Mouse (Mus musculus) stomach, embryonic 15.5 days (tissue): Measurements from ENCODE around the gene Mdga1. TPM values are rescaled to one million over a fixed set of nuclear protein-coding genes. Genes with fewer than 3 reads are reported as not detected.

Source experiments
- ATAC-seq: fragments of 200-750 bp; cut with Nextera tagmentation; 2 replicates; pipeline ENCODE4 v1.8.0; 2017; ENCODE audit warnings: low read depth, moderate number of reproducible peaks, moderate TSS enrichment; ENCODE audit not compliant: insufficient read depth, low FRiP score
- H3K27ac ChIP-seq: fragments of 300-500 bp; sonication (generic); 2 replicates; pipeline ENCODE4 v1.5.1; 2015; ENCODE audit warnings: mild to moderate bottlenecking, inconsistent platforms
- H3K27me3 ChIP-seq: fragments of 300-500 bp; sonication (generic); replicated peaks from 2 replicates; pipeline ENCODE4 v1.6.1; 2015; ENCODE audit warnings: inconsistent platforms
- H3K36me3 ChIP-seq: fragments of 300-500 bp; sonication (generic); 2 replicates; pipeline ENCODE4 v1.6.1; 2015; ENCODE audit warnings: inconsistent platforms
- H3K4me1 ChIP-seq: fragments of 300-500 bp; sonication (generic); 2 replicates; pipeline ENCODE4 v1.6.1; 2015; ENCODE audit warnings: inconsistent platforms
- H3K4me2 ChIP-seq: fragments of 300-500 bp; sonication (generic); 2 replicates; pipeline ENCODE4 v1.6.1; 2015; ENCODE audit warnings: mild to moderate bottlenecking, inconsistent platforms
- H3K4me3 ChIP-seq: fragments of 300-500 bp; sonication (generic); replicated peaks from 2 replicates; pipeline ENCODE4 v1.5.1; 2015; ENCODE audit warnings: inconsistent platforms
- H3K9ac ChIP-seq: fragments of 300-500 bp; sonication (generic); 2 replicates; pipeline ENCODE4 v1.6.1; 2015; ENCODE audit warnings: inconsistent platforms
- H3K9me3 ChIP-seq: fragments of 300-500 bp; sonication (generic); 2 replicates; pipeline ENCODE4 v1.6.1; 2016; ENCODE audit warnings: inconsistent platforms
- WGBS: fragments of 180-500 bp; shearing (Covaris S2); methylation state at CpG from one replicate; pipeline ENCODE4 v1.1.7; 2015; 5-methylcytosine and 5-hydroxymethylcytosine counted together
- polyA plus RNA-seq: library from polyadenylated mRNA; unstranded; fragments of >200 nt; fragmentation: Nextera tagmentation; extraction: Ambion mirVana; gene quantifications from 2 replicates; pipeline ENCODE4 v1.2.1, GENCODE M21; 2015

Mdga1 gene
- polyA plus RNA-seq, 1 experiment from 2014 or later = 3.6 TPM

GRCm38 (mm10) chr17:29939011-29939410 is 30.9 kb downstream of the Mdga1 start:
- 78% methylated on average over 5 of the region's 5 CpGs for WGBS

GRCm38 (mm10) chr17:29937350-29937781 is 32.5 kb downstream of the Mdga1 start:
- no peak for ATAC-seq
- H3K27me3 ChIP-seq = no peaks in the 10 kb centered on the region
- H3K9me3 ChIP-seq = no peaks in the 10 kb centered on the region
- H3K27ac ChIP-seq = no peak overlapping the region
- no peaks in the 10 kb centered on the region for H3K36me3 ChIP-seq
- no peaks in the 10 kb centered on the region for H3K4me1 ChIP-seq
- 83% methylated on average over 9 of the region's 9 CpGs for WGBS
- no peak overlapping the region for H3K4me3 ChIP-seq
- no peak overlapping the region for H3K4me2 ChIP-seq
- H3K9ac ChIP-seq = no peak overlapping the region

More at GRCm38 (mm10) chr17:29939011-29939410, 30.9 kb downstream of the Mdga1 start:
- H3K27ac ChIP-seq = no peak overlapping the region
- no peaks in the 10 kb centered on the region for H3K9me3 ChIP-seq
- no peaks in the 10 kb centered on the region for H3K27me3 ChIP-seq
- no peak overlapping the region for H3K9ac ChIP-seq
- no peak overlapping the region for H3K4me2 ChIP-seq
- no peak for ATAC-seq
- H3K4me3 ChIP-seq = no peak overlapping the region
- no peaks in the 10 kb centered on the region for H3K36me3 ChIP-seq
- H3K4me1 ChIP-seq = no peaks in the 10 kb centered on the region

- H3K27me3 ChIP-seq = no peaks in the 10 kb centered on the region; the same call in 1 of the 2 replicates
- H3K4me2 ChIP-seq = no peak overlapping the region
- H3K27ac ChIP-seq = no peak overlapping the region
- no peak overlapping the region for H3K9ac ChIP-seq
- WGBS = 82% methylated on average over 12 of the region's 12 CpGs
- H3K9me3 ChIP-seq = no peaks in the 10 kb centered on the region
- no peak overlapping the region for H3K4me3 ChIP-seq
- H3K36me3 ChIP-seq = no peaks in the 10 kb centered on the region
- no peak for ATAC-seq
- H3K4me1 ChIP-seq = peaks cover 6% of the 10 kb centered on the region; the same call in 1 of the 2 replicates
Observed at GRCm38 (mm10) chr17:29934133-29934851, 35.6 kb downstream of the Mdga1 start.

GRCm38 (mm10) chr17:29932753-29933152 is 37.1 kb downstream of the Mdga1 start:
- ATAC-seq = no peak
- no peaks in the 10 kb centered on the region; the same call in 1 of the 2 replicates for H3K27me3 ChIP-seq
- H3K36me3 ChIP-seq = no peaks in the 10 kb centered on the region
- H3K4me1 ChIP-seq = peaks cover 7% of the 10 kb centered on the region; the same call in 1 of the 2 replicates
- H3K9ac ChIP-seq = no peak overlapping the region
- no peak overlapping the region for H3K4me2 ChIP-seq
- no peak overlapping the region for H3K4me3 ChIP-seq
- no peaks in the 10 kb centered on the region for H3K9me3 ChIP-seq
- 72% methylated on average over 6 of the region's 6 CpGs for WGBS
- H3K27ac ChIP-seq = no peak overlapping the region

- Histone ChIP-seq H3K4me1 (peaks cover 7% of the 10 kb centered on the region; the same call in 1 of the 2 replicates), H3K27ac (no peak overlapping the region), H3K4me3 (no peak overlapping the region), H3K36me3 (no peaks in the 10 kb centered on the region), H3K4me2 (no peak overlapping the region), H3K9ac (no peak overlapping the region), H3K9me3 (no peaks in the 10 kb centered on the region), H3K27me3 (no peaks in the 10 kb centered on the region; the same call in 1 of the 2 replicates)
- no peak for ATAC-seq
- 81% methylated on average over 31 of the region's 31 CpGs for WGBS
Observed at GRCm38 (mm10) chr17:29931224-29931945, 38.5 kb downstream of the Mdga1 start.

- Histone ChIP-seq H3K9ac (no peak overlapping the region), H3K36me3 (no peaks in the 10 kb centered on the region), H3K4me1 (peaks cover 7% of the 10 kb centered on the region; the same call in 1 of the 2 replicates), H3K9me3 (no peaks in the 10 kb centered on the region), H3K4me3 (no peak overlapping the region), H3K27me3 (no peaks in the 10 kb centered on the region; the same call in 1 of the 2 replicates), H3K27ac (peak overlapping the region; percentile 55; the same call in 1 of the 2 replicates), H3K4me2 (peak overlapping the region; percentile 23; the same call in 1 of the 2 replicates)
- 25% methylated on average over 16 of the region's 16 CpGs for WGBS
- ATAC-seq = peak; percentile 85
Observed at GRCm38 (mm10) chr17:29928751-29929237, 41.1 kb downstream of the Mdga1 start.

GRCm38 (mm10) chr17:29925608-29926606 is 44.0 kb downstream of the Mdga1 start:
- ATAC-seq = no peak
- Histone ChIP-seq H3K9ac (no peak overlapping the region), H3K27me3 (no peaks in the 10 kb centered on the region; the same call in 1 of the 2 replicates), H3K4me2 (no peak overlapping the region), H3K27ac (no peak overlapping the region), H3K36me3 (no peaks in the 10 kb centered on the region), H3K4me1 (peaks cover 7% of the 10 kb centered on the region; the same call in 1 of the 2 replicates), H3K9me3 (no peaks in the 10 kb centered on the region), H3K4me3 (no peak overlapping the region)
- 66% methylated on average over 26 of the region's 26 CpGs for WGBS

GRCm38 (mm10) chr17:29920089-29920488 is 49.8 kb downstream of the Mdga1 start:
- no peak overlapping the region for H3K4me3 ChIP-seq
- H3K4me2 ChIP-seq = no peak overlapping the region
- no peak for ATAC-seq
- no peaks in the 10 kb centered on the region for H3K36me3 ChIP-seq
- no peaks in the 10 kb centered on the region for H3K9me3 ChIP-seq
- H3K9ac ChIP-seq = no peak overlapping the region
- 0 out of 2 replicates have a peak, but pooled peaks cover 5% of the 10 kb centered on the region for H3K4me1 ChIP-seq
- H3K27me3 ChIP-seq = no peaks in the 10 kb centered on the region
- WGBS = 70% methylated on average over 5 of the region's 6 CpGs
- H3K27ac ChIP-seq = no peak overlapping the region

- H3K4me1 ChIP-seq = 0 out of 2 replicates have a peak, but pooled peaks cover 5% of the 10 kb centered on the region
- no peaks in the 10 kb centered on the region for H3K36me3 ChIP-seq
- H3K4me3 ChIP-seq = no peak overlapping the region
- no peaks in the 10 kb centered on the region for H3K9me3 ChIP-seq
- no peak overlapping the region for H3K9ac ChIP-seq
- 73% methylated on average over 3 of the region's 3 CpGs for WGBS
- no peak for ATAC-seq
- H3K27me3 ChIP-seq = no peaks in the 10 kb centered on the region
- H3K27ac ChIP-seq = no peak overlapping the region
- H3K4me2 ChIP-seq = no peak overlapping the region
Observed at GRCm38 (mm10) chr17:29919552-29919920, 50.4 kb downstream of the Mdga1 start.

GRCm38 (mm10) chr17:29918791-29919551 is 50.9 kb downstream of the Mdga1 start:
- Histone ChIP-seq H3K9ac (no peak overlapping the region), H3K4me3 (no peak overlapping the region)
- WGBS = 54% methylated on average over 13 of the region's 13 CpGs

More at GRCm38 (mm10) chr17:29918791-29919551, 50.9 kb downstream of the Mdga1 start:
- H3K36me3 ChIP-seq = no peaks in the 10 kb centered on the region
- no peaks in the 10 kb centered on the region for H3K27me3 ChIP-seq
- H3K4me1 ChIP-seq = 0 out of 2 replicates have a peak, but pooled peaks cover 5% of the 10 kb centered on the region
- H3K4me2 ChIP-seq = no peak overlapping the region
- no peak for ATAC-seq
- H3K27ac ChIP-seq = no peak overlapping the region
- no peaks in the 10 kb centered on the region for H3K9me3 ChIP-seq
